Mouse (Mus musculus) monocyte, adult 5-6 weeks (primary cell): ENCODE measurements around the gene Rpp25. TPM values are rescaled to one million over a fixed set of nuclear protein-coding genes. Genes with fewer than 3 reads are reported as not detected.

Source experiments
- ATAC-seq: fragments of 153-309, 156-312 bp; replicated peaks from 2 replicates; pipeline ENCODE4 v1.8.0; 2017; ENCODE audit warnings: mild to moderate bottlenecking; ENCODE audit not compliant: low TSS enrichment, insufficient number of reproducible peaks, severe bottlenecking, poor library complexity, low FRiP score
- total RNA-seq: library from RNA; stranded (forward); fragments of 200-1000, 200-491, 200-594 nt; gene quantifications from 3 replicates; pipeline ENCODE4 v1.2.3, GENCODE M21; 2017

Rpp25 gene
- total RNA-seq, 1 experiment from 2014 or later, result not detected

- ATAC-seq, result no peak
Observed at GRCm38 (mm10) chr9:57549186-57549585, 45.4 kb downstream of the Rpp25 start.

GRCm38 (mm10) chr9:57550126-57550862 is 46.5 kb downstream of the Rpp25 start:
- ATAC-seq, result no peak

- peak; percentile 67 for ATAC-seq
Observed at GRCm38 (mm10) chr9:57552139-57552887, 48.5 kb downstream of the Rpp25 start, which contains the start of gene Mpi. Mpi (minus strand) TSS chr9:57552763.

- ATAC-seq, result no peak
Observed at GRCm38 (mm10) chr9:57553119-57553518, 49.3 kb downstream of the Rpp25 start.

- no peak for ATAC-seq
Observed at GRCm38 (mm10) chr9:57554753-57555152, 50.9 kb downstream of the Rpp25 start.

Other genes with a start within 250 kb of the Rpp25 start
- 11.4 to 26.8 TPM (median 12.9 TPM) in 3 replicates for gene 1700017B05Rik, start 241.4 kb upstream of the Rpp25 start, total RNA-seq
- gene Ppcdc, start 63.9 kb upstream of the Rpp25 start, total RNA-seq, result 19.8 to 46.2 TPM (median 27.2 TPM) in 3 replicates
- not detected in 3 replicates for gene Scamp5, start 36.0 kb upstream of the Rpp25 start, total RNA-seq
- gene Cox5a, start 17.2 kb downstream of the Rpp25 start, total RNA-seq, result 54.8 to 108 TPM (median 74.5 TPM) in 3 replicates
- gene Fam219b, start 33.5 kb downstream of the Rpp25 start, total RNA-seq, result 17.5 to 23.5 TPM (median 18.2 TPM) in 3 replicates
- gene Mpi, start 48.7 kb downstream of the Rpp25 start, total RNA-seq, result 1.9 to 7.7 TPM (median 7.5 TPM) in 3 replicates
- gene Scamp2, start 56.9 kb downstream of the Rpp25 start, total RNA-seq, result 30.6 to 40.9 TPM (median 34.3 TPM) in 3 replicates
- 3.8 to 20.7 TPM (median 20.3 TPM) in 3 replicates for gene Ulk3, start 85.4 kb downstream of the Rpp25 start, total RNA-seq
- gene Cplx3, start 102.3 kb downstream of the Rpp25 start, total RNA-seq, result not detected in 3 replicates
- gene Lman1l, start 116.7 kb downstream of the Rpp25 start, total RNA-seq, result not detected in 3 replicates
- 332 to 455 TPM (median 337 TPM) in 3 replicates for gene Csk, start 149.6 kb downstream of the Rpp25 start, total RNA-seq
- gene Cyp1a2, start 179.7 kb downstream of the Rpp25 start, total RNA-seq, result not detected in 3 replicates
- gene Cyp1a1, start 183.9 kb downstream of the Rpp25 start, total RNA-seq, result not detected in 3 replicates
- gene Edc3, start 204.5 kb downstream of the Rpp25 start, total RNA-seq, result 2.6 to 7.9 TPM (median 3.7 TPM) in 3 replicates